Mouse (Mus musculus) C2C12 (cell line): ENCODE results near the gene Olfr433. TPM values are rescaled to one million over a fixed set of nuclear protein-coding genes. Genes with fewer than 3 reads are reported as not detected.

Source experiments
- H3K27me3 ChIP-seq: one replicate; pipeline ENCODE4 v1.6.1; 2011; ENCODE audit not compliant: control insufficient read depth, insufficient read depth, insufficient read length
- H3K36me3 ChIP-seq: one replicate; pipeline ENCODE4 v1.6.1; 2011; ENCODE audit not compliant: control insufficient read depth, insufficient read depth
- H3K4me3 ChIP-seq: one replicate; pipeline ENCODE4 v1.5.1; 2011; ENCODE audit warnings: mild to moderate bottlenecking, control low read depth; ENCODE audit not compliant: poor library complexity, insufficient read depth, severe bottlenecking
- H3K79me2 ChIP-seq: one replicate; pipeline ENCODE4 v1.6.1; 2011; ENCODE audit not compliant: control insufficient read depth, insufficient read depth
- H3K79me3 ChIP-seq: one replicate; pipeline ENCODE4 v1.6.1; 2011; ENCODE audit warnings: low read depth, control low read depth
- H3ac ChIP-seq: one replicate; pipeline ENCODE3; 2011; ENCODE audit warnings: low read depth; ENCODE audit not compliant: control insufficient read depth, insufficient read length
- CEBPB ChIP-seq: IDR thresholded peaks from one replicate; pipeline ENCODE4 v1.6.1; 2011; ENCODE audit warnings: low read depth, mild to moderate bottlenecking, control low read depth, moderate library complexity
- CTCF ChIP-seq: IDR thresholded peaks from one replicate; pipeline ENCODE4 v1.5.1; 2011; ENCODE audit not compliant: control insufficient read depth, insufficient read depth, insufficient read length
- FOSL1 ChIP-seq: IDR thresholded peaks from one replicate; pipeline ENCODE4 v1.8.0; 2011; ENCODE audit warnings: mild to moderate bottlenecking, low read length; ENCODE audit not compliant: poor library complexity, insufficient read depth, severe bottlenecking
- MAX ChIP-seq: IDR thresholded peaks from one replicate; pipeline ENCODE4 v1.6.1; 2011; ENCODE audit warnings: mild to moderate bottlenecking, control low read depth
- MYOD1 ChIP-seq: IDR thresholded peaks from one replicate; pipeline ENCODE4 v1.6.1; 2011; ENCODE audit warnings: low read depth; ENCODE audit not compliant: control insufficient read depth, insufficient read length
- MYOG ChIP-seq: IDR thresholded peaks from one replicate; pipeline ENCODE4 v1.6.1; 2011; ENCODE audit not compliant: control insufficient read depth, insufficient read length; ENCODE audit errors: extremely low read depth
- USF1 ChIP-seq: IDR thresholded peaks from one replicate; pipeline ENCODE4 v1.6.1; 2011; ENCODE audit warnings: low read depth, mild to moderate bottlenecking, control low read depth, moderate library complexity
- polyA plus RNA-seq: library from polyadenylated mRNA; unstranded; fragments of >200 nt; fragmentation: generic; extraction: Trizol; gene quantifications from one replicate; pipeline ENCODE4 v1.2.1, GENCODE M21; 2012; ENCODE audit warnings: missing spikeins

The Olfr433 gene
- polyA plus RNA-seq, 1 experiment, result not detected

- H3K79me3 ChIP-seq, result no peaks in the 10 kb centered on the region
- no peaks in the 10 kb centered on the region for H3K36me3 ChIP-seq
- no peak for TF ChIP-seq MYOG
- no peak for TF ChIP-seq MAX
- TF ChIP-seq CTCF, result no peak
- no peak for TF ChIP-seq USF1
- TF ChIP-seq FOSL1, result no peak
- no peaks in the 10 kb centered on the region for H3K79me2 ChIP-seq
- no peak overlapping the region for H3ac ChIP-seq
- H3K27me3 ChIP-seq, result no peaks in the 10 kb centered on the region
- no peak overlapping the region for H3K4me3 ChIP-seq
Measured at GRCm38 (mm10) chr1:174051515-174051914, 11.0 kb downstream of the Olfr433 start.

- Histone ChIP-seq H3K79me3 (no peaks in the 10 kb centered on the region), H3K4me3 (no peak overlapping the region), H3ac (no peak overlapping the region), H3K27me3 (no peaks in the 10 kb centered on the region), H3K36me3 (no peaks in the 10 kb centered on the region), H3K79me2 (no peaks in the 10 kb centered on the region)
- TF ChIP-seq USF1 (no peak), CTCF (no peak)
Measured at GRCm38 (mm10) chr1:174051931-174052536, 11.5 kb downstream of the Olfr433 start.

GRCm38 (mm10) chr1:174052981-174053380 lies 12.5 kb downstream of the Olfr433 start:
- no peaks in the 10 kb centered on the region for H3K27me3 ChIP-seq
- H3K36me3 ChIP-seq, result no peaks in the 10 kb centered on the region
- no peaks in the 10 kb centered on the region for H3K79me3 ChIP-seq
- no peak overlapping the region for H3ac ChIP-seq
- no peaks in the 10 kb centered on the region for H3K79me2 ChIP-seq
- H3K4me3 ChIP-seq, result no peak overlapping the region
- TF ChIP-seq MYOG (no peak), USF1 (no peak), MAX (no peak), MYOD1 (no peak), CEBPB (no peak), FOSL1 (no peak), CTCF (no peak)

- Histone ChIP-seq H3K4me3 (no peak overlapping the region), H3ac (no peak overlapping the region), H3K79me3 (no peaks in the 10 kb centered on the region), H3K79me2 (no peaks in the 10 kb centered on the region), H3K27me3 (no peaks in the 10 kb centered on the region), H3K36me3 (no peaks in the 10 kb centered on the region)
- no peak for TF ChIP-seq FOSL1
- TF ChIP-seq MAX, result no peak
- TF ChIP-seq CTCF, result no peak
- no peak for TF ChIP-seq MYOG
- TF ChIP-seq USF1, result no peak
- TF ChIP-seq CEBPB, result no peak
- no peak for TF ChIP-seq MYOD1
Measured at GRCm38 (mm10) chr1:174055248-174055647, 14.7 kb downstream of the Olfr433 start.

GRCm38 (mm10) chr1:174066305-174066704 lies 25.8 kb downstream of the Olfr433 start, which contains the start of gene Olfr430:
Olfr430 (plus strand) TSS chr1:174066605.
- Histone ChIP-seq H3K4me3 (no peak within 1 kb of the TSS), H3K79me3 (no peaks in the 10 kb centered on the region)
- TF ChIP-seq CTCF, result no peak

GRCm38 (mm10) chr1:174084031-174084430 lies 43.5 kb downstream of the Olfr433 start, which contains the start of gene Olfr429:
Olfr429 (plus strand) TSS chr1:174084331.
- TF ChIP-seq MYOG (no peak), MAX (no peak), FOSL1 (no peak), CTCF (no peak), CEBPB (no peak), MYOD1 (no peak), USF1 (no peak)
- Histone ChIP-seq H3K27me3 (no peaks in the 10 kb centered on the region), H3K79me2 (no peaks in the 10 kb centered on the region), H3K4me3 (no peak within 1 kb of the TSS), H3K79me3 (no peaks in the 10 kb centered on the region), H3ac (no peak within 1 kb of the TSS), H3K36me3 (no peaks in the 10 kb centered on the region)

More at GRCm38 (mm10) chr1:174066305-174066704, 25.8 kb downstream of the Olfr433 start, which contains the start of gene Olfr430:
- Histone ChIP-seq H3K36me3 (no peaks in the 10 kb centered on the region), H3ac (no peak within 1 kb of the TSS), H3K27me3 (no peaks in the 10 kb centered on the region), H3K79me2 (no peaks in the 10 kb centered on the region)

Other genes starting within 250 kb of the Olfr433 start
- 1.3 TPM for gene Ifi211, start 127.7 kb upstream of the Olfr433 start, polyA plus RNA-seq
- gene Mndal, start 98.2 kb upstream of the Olfr433 start, polyA plus RNA-seq, result 0.92 TPM
- 1.5 TPM for gene Ifi203, start 98.0 kb upstream of the Olfr433 start, polyA plus RNA-seq
- gene Ifi202b, start 58.0 kb upstream of the Olfr433 start, polyA plus RNA-seq, result 4.9 TPM
- gene Ifi205, start 8.9 kb upstream of the Olfr433 start, polyA plus RNA-seq, result not detected
- gene Olfr432, start 8.5 kb downstream of the Olfr433 start, polyA plus RNA-seq, result not detected
- not detected for gene Olfr430, start 25.9 kb downstream of the Olfr433 start, polyA plus RNA-seq
- not detected for gene Olfr429, start 43.6 kb downstream of the Olfr433 start, polyA plus RNA-seq
- not detected for gene Olfr427, start 56.2 kb downstream of the Olfr433 start, polyA plus RNA-seq
- not detected for gene Olfr231, start 80.5 kb downstream of the Olfr433 start, polyA plus RNA-seq
- gene Olfr424, start 90.8 kb downstream of the Olfr433 start, polyA plus RNA-seq, result not detected
- gene Olfr420, start 114.9 kb downstream of the Olfr433 start, polyA plus RNA-seq, result not detected
- not detected for gene Spta1, start 132.1 kb downstream of the Olfr433 start, polyA plus RNA-seq
- not detected for gene Olfr419, start 211.4 kb downstream of the Olfr433 start, polyA plus RNA-seq